Mouse (Mus musculus) heart, adult 18-20 months (tissue): ENCODE data around the gene Zfp410. TPM values are rescaled to one million over a fixed set of nuclear protein-coding genes. Genes with fewer than 3 reads are reported as not detected.
A peak's percentile ranks its signal among the peaks of the same experiment; 100 is the strongest.

Source experiments
- DNase-seq, 2 experiments: peaks; one replicate each; pipeline ENCODE4 v3.0.0; 2021 to 2022; ENCODE audit warnings: mixed read lengths in 1 of 2
- total RNA-seq, 2 experiments: library from RNA; stranded (reverse); gene quantifications; 2 replicates each; pipeline ENCODE4 v1.2.3; 2021

Zfp410 gene
- total RNA-seq, 2 experiments from 2014 or later, result 22.5 to 24.7 TPM

GRCm38 (mm10) chr12:84361555-84362489 is 45.2 kb downstream of the Zfp410 start, which contains the start of the genes Coq6 and Fam161b:
TSS of gene Coq6 (plus strand) at chr12:84361657.
TSS of gene Fam161b (minus strand) at chr12:84361833.
- DNase-seq, result peak; percentile 96 to 98

GRCm38 (mm10) chr12:84362872-84363271 is 46.2 kb downstream of the Zfp410 start:
- DNase-seq, result no peak

GRCm38 (mm10) chr12:84364291-84364690 is 47.6 kb downstream of the Zfp410 start:
- DNase-seq, result no peak

GRCm38 (mm10) chr12:84365137-84365536 is 48.5 kb downstream of the Zfp410 start:
- DNase-seq, result no peak

GRCm38 (mm10) chr12:84366971-84367370 is 50.3 kb downstream of the Zfp410 start:
- no peak for DNase-seq

- DNase-seq, result no peak
Observed at GRCm38 (mm10) chr12:84371647-84372046, 55.0 kb downstream of the Zfp410 start.

GRCm38 (mm10) chr12:84373831-84374481 is 57.3 kb downstream of the Zfp410 start:
- no peak for DNase-seq

GRCm38 (mm10) chr12:84382369-84382768 is 65.7 kb downstream of the Zfp410 start:
- DNase-seq, result peak; percentile 46 to 61

- peak; percentile 77 to 84 for DNase-seq
Observed at GRCm38 (mm10) chr12:84384644-84385081, 68.0 kb downstream of the Zfp410 start.

- no peak for DNase-seq
Observed at GRCm38 (mm10) chr12:84385408-84385807, 68.8 kb downstream of the Zfp410 start.

GRCm38 (mm10) chr12:84388097-84388496 is 71.4 kb downstream of the Zfp410 start:
- no peak for DNase-seq

GRCm38 (mm10) chr12:84388774-84389400 is 72.2 kb downstream of the Zfp410 start:
- peak in 1 of 2 experiments; percentile 28 for DNase-seq

- DNase-seq, result no peak
Observed at GRCm38 (mm10) chr12:84390336-84390735, 73.7 kb downstream of the Zfp410 start.

GRCm38 (mm10) chr12:84392681-84393080 is 76.0 kb downstream of the Zfp410 start:
- no peak for DNase-seq

Other genes starting within 250 kb of the Zfp410 start
- under 1 TPM in 1 of 2 experiments, not detected in 1; 0.41 TPM for gene Acot5, start 247.5 kb upstream of the Zfp410 start, total RNA-seq
- gene Acot6, start 216.2 kb upstream of the Zfp410 start, total RNA-seq, result 1 to 10 TPM; 2.4 to 3.0 TPM
- 1 to 10 TPM; 6.6 to 6.9 TPM for gene Dnal1, start 202.5 kb upstream of the Zfp410 start, total RNA-seq
- under 1 TPM in 1 of 2 experiments, not detected in 1; 0.22 TPM for gene Pnma1, start 168.4 kb upstream of the Zfp410 start, total RNA-seq
- gene Elmsan1, start 98.0 kb upstream of the Zfp410 start, total RNA-seq, result 10 to 100 TPM; 10.5 to 13.3 TPM
- gene Ptgr2, start 31.6 kb upstream of the Zfp410 start, total RNA-seq, result 100 to 1,000 TPM; 234 to 244 TPM
- 100 to 1,000 TPM; 110 to 112 TPM for gene Coq6, start 44.8 kb downstream of the Zfp410 start, total RNA-seq
- gene Fam161b, start 45.0 kb downstream of the Zfp410 start, total RNA-seq, result 1 to 10 TPM; 8.8 to 9.2 TPM
- gene Entpd5, start 92.2 kb downstream of the Zfp410 start, total RNA-seq, result 10 to 100 TPM; 74.0 to 80.2 TPM
- gene Bbof1, start 92.2 kb downstream of the Zfp410 start, total RNA-seq, result 1 to 10 TPM; 1.4 to 1.5 TPM
- 10 to 100 TPM in 1 of 2 experiments, 1 to 10 TPM in 1; 9.7 to 10.5 TPM for gene Rnf113a2, start 100.3 kb downstream of the Zfp410 start, total RNA-seq
- gene Aldh6a1, start 134.2 kb downstream of the Zfp410 start, total RNA-seq, result 100 to 1,000 TPM; 223 to 267 TPM
- gene Lin52, start 134.6 kb downstream of the Zfp410 start, total RNA-seq, result 10 to 100 TPM in 1 of 2 experiments, 1 to 10 TPM in 1; 9.9 to 12.0 TPM